Mouse (Mus musculus): ENCODE measurements around the gene Htra3.

Htra3 gene

DNA sequence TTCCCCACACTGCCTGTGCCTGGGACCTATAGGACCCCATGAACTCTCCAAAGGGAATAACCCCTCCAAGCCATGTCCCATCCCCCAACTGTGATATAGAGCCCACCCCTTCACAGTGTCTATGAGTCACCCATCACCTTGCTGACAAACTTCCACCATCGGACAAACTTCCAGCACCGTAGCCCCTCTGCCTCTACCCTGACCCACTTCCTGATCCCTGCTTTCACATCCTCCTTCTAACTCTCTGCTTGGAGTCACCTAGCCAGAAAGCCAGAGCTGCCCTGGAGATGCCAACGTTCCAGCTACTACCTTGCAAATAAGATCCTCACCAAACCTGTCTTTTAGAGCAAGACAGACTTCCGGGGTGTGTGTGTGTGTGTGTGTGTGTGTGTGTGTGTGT, 14.1 kb upstream of the Htra3 start:
- no peak for DNase-seq (ENCODE audit: low spot score)

DNA sequence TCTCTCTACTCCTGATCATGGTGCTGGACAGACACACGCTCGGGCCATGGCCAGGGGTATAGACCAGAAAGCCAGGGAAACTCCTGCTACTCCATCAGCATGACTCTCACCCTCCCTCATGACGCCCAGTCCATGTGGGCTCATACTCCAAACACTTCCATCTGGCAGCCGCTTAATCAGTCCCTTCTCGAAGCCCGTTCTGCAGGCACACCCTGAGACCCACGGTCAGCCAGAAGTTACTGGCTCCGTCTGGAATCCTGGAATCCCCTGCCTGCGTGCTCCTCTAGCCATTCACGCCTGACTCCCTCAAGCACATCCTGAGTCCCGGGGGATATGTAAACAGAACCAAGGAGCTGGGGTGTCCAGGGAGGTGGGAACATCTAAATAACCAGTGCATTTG, 11.7 kb upstream of the Htra3 start:
- DNase-seq (ENCODE audit: low spot score), result no peak

DNA sequence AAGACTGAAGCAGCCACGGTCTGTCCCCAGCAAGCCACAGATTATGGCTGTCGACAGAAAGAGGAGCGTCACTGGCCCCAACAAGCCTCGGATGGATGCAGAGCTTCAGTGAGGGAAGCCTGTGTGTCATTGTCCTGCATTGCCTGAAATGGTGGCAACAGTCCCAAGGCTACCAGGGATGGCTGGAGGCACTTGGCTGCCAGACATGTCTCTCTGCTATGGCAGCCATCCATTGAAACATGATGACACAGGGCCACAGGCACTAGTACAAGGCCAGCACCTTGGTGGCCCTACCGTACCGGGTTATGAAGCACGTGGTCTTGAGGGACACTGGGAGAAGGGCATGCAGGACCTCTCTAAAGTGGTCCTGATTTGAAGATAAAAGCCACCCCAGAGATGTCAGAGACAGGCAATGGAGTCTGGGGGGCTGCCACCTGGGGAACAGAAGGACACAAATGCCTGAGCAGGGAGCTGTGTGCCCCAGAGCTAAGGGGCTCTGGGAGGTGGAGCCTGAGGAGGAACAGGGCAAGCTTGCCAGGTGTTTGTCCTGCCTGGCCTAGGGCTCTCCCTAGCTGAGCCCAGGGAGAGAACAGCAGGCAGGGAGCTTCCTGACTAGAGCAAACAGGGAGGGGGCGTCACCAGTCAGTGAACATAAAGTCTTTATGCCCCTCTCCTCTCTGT, 11.0 kb upstream of the Htra3 start:
- DNase-seq (ENCODE audit: low spot score), result no peak

DNA sequence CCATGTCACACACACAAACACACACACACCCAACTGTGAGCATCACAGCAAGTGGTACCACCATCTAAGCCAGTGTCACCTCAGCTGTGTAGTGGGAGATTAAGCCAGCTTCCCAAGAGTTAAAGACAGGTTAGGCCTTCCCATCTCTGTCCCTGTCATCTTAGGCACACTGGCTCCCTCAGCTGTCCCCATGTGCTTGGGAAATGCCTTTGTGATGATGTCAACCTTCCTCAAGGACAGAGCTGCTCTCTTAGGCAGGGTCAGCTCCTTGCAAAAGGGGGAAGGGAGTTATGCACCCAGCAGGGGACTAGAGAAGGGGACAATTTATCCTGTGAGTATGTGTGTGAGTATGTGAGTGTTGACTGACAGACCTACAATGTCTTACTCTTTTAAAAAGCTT, 9.8 kb upstream of the Htra3 start:
- no peak for DNase-seq (ENCODE audit: low spot score)

DNA sequence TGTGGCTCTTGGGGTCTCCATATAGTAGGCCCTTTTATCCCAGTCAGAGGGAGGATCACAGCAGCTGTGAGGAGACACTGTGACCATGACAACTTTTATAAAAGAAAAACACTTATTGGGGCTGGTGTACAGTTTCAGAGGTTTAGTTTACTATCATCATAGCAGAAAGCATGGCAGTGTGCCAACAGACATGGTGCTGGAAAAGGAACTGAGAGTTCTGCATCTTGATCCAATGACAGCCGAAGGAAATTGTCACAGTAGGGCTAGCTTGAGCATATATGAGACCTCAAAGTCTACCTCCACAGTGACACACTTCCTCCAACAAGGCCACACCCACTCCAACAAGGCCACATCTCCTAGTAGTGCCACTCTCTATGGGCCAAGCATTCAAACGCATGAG, 9.3 kb upstream of the Htra3 start:
- DNase-seq (ENCODE audit: low spot score), result no peak

DNA sequence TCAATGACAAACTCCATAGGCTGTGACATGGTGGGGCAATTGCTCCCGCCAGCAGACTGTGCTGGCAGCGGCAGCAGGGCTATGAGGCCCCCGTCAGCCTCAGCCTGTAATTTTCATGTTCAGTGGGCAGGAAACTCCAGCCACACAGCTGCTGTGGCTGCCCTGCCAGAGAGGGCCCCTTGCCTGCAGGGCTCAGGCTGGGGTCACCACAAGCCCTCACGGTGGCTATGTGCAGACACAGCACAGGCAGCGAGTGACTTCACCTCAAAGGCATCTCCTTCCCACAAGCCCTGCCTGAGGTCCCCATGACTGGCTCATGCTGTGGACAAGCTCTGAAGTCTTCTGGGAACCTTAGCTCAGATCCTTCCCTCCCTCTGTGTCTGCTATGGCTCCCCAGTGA, 7.5 kb upstream of the Htra3 start:
- no peak for DNase-seq (ENCODE audit: low spot score)

DNA sequence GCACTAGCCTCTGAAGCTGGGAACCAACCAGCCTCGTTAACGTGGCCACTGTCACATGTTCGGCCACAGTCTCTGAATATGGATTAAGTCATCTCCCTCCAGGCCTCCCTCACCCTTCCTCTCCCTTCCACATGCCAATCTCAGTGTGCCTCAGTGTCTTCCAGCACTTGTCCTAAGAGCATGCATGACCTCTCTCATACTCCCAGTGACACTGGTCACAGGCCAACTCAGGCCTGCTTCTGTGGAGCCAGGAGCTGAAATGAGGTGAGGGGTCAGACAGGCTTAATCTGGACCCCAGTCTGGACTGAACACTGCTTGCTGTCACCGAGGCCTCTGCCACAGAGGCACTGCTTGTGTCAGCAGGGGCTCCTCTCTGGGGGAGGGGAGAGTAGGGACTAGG, 6.8 kb upstream of the Htra3 start:
- no peak for DNase-seq (ENCODE audit: low spot score)

DNA sequence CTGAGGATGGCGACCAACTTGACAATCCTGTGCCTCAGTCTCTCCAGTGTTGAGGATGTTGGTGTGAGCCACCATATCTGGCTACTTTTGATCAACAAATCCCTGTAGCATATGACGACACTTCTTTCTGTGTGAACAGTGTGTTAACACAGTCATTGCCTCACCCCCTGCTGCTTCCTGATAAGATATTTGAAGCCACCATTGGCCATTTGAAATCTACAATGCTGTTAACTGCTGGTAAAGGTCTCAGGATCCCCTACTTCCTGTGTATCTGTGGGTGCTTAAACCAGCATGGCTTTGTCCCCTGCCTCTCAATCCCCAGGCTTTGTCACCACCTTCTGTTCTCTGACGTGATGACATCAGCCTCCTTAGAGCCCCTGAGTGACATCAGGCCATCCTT, 5.5 kb upstream of the Htra3 start:
- no peak for DNase-seq (ENCODE audit: low spot score)

DNA sequence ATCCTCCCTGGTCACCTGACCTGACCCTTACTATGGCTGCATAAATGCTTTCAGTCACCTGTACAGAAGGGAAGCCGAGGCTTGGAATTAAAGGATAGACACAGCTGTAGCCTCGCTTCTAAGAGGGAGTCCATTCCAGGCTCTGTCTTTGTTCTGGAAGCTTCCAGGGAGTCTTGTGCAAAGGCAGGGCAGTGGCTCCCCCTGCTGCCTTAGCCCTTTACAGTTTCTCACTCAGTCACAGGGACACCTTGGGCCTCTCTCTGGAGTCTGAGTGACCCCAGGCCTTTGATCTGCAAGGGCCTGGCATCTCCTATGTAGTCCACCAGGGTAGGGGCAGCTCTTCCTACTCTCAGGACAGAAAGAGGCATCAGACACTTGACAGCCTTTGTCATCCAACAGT, 1.4 kb upstream of the Htra3 start:
- DNase-seq (ENCODE audit: low spot score), result no peak

GRCm38 (mm10) chr5:35676964-35677363, 2.6 kb downstream of the Htra3 start:
- DNase-seq (ENCODE audit: low spot score), result no peak

- no peak for DNase-seq (ENCODE audit: low spot score)
Observed at GRCm38 (mm10) chr5:35674081-35674555, 5.5 kb downstream of the Htra3 start.

GRCm38 (mm10) chr5:35673086-35673485, 6.5 kb downstream of the Htra3 start:
- peak; percentile 41 for DNase-seq (ENCODE audit: low spot score)

GRCm38 (mm10) chr5:35672581-35672980, 7.0 kb downstream of the Htra3 start:
- no peak for DNase-seq (ENCODE audit: low spot score)

DNA sequence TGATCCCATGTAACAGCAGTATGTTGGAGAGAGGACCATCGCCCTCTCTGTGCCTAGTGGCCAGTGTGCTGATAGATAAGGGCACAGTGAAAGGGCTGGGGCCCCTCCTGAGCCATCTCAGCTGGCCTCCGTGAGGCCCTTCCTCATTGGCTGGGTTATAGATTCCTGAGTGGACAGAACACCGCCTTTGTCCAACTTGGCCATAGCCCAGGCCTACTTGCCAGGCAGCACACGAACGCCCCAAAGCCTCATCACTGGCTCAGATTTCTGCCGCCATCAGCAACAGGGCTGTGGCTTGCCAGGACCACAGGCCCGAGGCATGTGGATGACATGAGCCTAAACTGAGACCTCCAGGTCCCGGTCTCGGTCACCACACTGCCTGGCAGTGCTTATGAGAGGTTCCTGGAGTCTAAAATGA, 8.1 kb downstream of the Htra3 start:
- no peak for DNase-seq (ENCODE audit: low spot score)

DNA sequence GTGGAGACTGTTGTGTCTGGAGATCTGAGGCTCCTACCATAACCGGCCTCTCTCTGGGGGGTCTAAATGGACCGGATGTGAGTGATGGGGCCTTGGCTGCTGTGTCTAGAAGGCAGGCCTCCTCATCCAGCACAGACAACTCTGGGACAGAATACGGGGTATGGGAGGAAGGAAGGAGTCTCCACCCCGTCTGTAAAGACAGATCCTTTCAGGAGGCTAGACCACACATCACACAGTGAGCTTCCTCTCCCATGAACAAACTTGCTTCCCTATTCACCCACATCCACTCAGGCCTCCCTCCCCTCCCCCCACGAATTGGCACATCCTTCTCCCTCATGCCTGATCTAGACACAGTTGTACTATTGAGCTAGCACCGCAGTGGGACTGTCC, 9.2 kb downstream of the Htra3 start:
- no peak for DNase-seq (ENCODE audit: low spot score)

DNA sequence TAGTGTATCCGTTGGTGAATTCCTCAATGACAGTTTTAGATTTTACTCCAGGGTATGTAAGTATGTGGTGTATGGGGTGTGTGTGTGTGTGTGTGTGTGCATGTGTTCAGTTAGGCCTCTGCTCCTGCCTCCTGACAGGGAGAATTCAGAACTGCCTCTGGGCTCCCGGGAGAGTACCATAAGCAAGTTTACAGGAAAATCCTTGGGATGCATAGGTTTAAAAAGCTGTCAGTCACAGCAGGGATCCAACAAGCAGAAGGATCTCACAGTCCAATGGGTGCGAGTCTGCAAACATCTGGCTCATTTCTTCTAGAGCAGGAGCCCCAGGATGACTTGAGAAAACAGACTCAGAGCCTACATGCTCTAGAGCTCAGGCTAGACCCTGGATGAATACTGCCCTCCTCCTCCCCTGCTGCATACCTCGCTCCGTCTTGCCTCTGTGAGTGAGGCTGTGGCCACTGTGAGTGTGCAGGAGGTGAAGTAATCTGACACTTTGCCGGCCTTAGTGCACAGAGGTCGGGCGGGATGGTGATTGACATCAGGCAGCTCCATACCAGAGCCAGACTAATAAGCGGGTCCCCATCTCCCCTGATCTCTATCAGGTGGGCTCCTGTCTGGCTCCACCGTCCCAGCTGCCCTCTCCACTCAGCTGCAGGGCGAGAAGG, 9.7 kb downstream of the Htra3 start:
- DNase-seq (ENCODE audit: low spot score), result no peak

DNA sequence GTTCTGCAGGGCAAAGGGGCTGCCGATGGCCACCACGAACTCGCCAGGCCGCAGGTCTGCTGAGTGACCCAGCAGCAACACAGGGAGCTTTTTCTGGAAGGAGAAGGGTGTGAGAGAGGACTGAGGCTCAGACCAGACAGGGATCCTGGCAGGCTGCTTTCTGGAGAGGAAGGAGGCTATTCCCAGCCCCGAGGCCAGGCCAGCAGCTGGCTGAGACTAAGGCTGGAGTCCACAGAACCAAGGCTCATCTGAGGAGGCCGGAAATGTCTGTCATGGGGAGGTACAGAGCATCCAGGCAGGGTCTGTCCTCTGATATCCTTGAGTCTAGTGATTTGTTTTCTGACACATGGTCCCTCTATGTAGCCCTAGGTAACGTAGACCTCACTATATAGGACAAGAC, 13.4 kb downstream of the Htra3 start:
- no peak for DNase-seq (ENCODE audit: low spot score)

DNA sequence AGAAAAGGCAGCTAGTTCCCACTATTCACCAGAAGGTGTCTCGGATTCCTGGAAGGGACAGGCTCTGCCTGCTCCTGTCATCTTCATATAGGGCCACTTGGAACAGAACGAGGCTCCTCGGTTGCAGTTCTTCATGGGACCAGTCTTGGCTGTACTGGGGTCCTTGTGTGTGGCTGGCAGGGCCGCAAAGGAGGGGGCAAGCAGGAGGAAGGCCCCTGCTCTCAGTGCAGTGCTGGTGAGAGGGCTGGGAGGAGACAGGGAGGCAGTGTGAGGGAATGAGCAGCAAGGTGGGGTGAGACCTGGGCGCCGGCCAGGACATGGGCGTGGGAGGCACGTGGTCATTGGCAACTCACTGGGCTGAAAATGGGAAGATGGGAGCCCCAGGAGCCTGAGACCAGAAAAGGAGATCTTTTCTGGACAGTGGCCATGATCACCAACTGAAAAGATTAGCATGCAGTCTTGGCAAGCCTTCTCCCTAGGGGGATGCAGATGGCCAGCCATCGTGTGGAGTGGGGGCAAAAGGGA, 17.5 kb downstream of the Htra3 start:
- no peak for DNase-seq (ENCODE audit: low spot score)

GRCm38 (mm10) chr5:35661210-35661609, 18.4 kb downstream of the Htra3 start:
- DNase-seq (ENCODE audit: low spot score), result no peak

DNA sequence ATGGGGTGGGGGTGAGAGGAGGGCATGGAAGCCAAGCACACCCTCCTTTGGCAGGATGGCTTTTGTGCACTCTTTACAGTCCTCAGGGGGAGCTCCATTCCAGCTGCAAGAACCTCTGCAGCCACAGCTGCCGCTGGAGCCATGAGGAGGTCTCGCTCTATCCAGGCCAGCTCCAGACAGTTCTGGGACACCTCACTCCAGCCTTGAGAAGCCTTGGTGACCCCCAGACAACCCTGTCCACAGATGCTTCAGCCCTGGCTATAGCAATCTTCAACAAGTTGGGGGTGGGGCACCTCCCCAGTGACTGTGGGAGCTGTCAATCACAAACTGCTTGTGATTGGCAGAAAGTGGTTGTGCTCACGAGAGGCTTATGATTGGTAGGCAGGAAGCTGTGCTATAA, 20.1 kb downstream of the Htra3 start:
- DNase-seq (ENCODE audit: low spot score), result no peak

GRCm38 (mm10) chr5:35655753-35656485, 23.7 kb downstream of the Htra3 start:
- DNase-seq (ENCODE audit: low spot score), result no peak

DNA sequence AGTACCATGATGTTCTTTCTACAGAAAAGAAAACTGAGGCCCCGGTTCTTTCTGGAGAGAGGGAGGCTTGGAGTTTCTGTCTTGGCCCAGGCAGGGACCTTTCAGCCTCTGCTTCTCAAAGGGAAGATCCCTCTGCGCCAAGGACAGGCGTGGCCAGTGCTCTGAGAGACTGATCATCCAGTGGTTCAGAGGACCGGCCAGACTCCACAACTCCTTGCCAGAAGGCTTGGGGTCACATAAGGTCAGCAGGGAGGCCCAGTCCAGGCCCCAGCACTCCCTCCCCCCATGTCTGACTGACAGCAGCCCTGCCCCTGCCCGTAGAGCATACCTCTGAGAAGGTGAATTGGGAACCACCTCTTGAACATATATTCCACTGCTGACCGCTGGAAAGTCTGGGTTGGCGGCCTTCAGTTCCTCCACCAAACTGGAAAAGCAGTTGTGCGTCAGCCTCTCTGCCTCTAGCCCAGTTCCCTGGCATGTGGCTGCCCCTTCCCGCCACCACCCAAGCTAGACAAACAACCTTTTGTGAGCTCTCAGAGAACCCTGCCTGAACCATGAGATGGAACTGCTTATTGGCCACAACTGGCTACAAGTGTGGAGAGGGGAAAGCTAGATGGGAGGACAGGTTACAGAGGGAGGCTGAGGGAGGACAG, 25.7 kb downstream of the Htra3 start:
- DNase-seq (ENCODE audit: low spot score), result no peak

- no peak for DNase-seq (ENCODE audit: low spot score)
Observed at GRCm38 (mm10) chr5:35652872-35653271, 26.7 kb downstream of the Htra3 start.
